ENCODE assay signal across 10 mouse cellular contexts in the genomic region with DNA sequence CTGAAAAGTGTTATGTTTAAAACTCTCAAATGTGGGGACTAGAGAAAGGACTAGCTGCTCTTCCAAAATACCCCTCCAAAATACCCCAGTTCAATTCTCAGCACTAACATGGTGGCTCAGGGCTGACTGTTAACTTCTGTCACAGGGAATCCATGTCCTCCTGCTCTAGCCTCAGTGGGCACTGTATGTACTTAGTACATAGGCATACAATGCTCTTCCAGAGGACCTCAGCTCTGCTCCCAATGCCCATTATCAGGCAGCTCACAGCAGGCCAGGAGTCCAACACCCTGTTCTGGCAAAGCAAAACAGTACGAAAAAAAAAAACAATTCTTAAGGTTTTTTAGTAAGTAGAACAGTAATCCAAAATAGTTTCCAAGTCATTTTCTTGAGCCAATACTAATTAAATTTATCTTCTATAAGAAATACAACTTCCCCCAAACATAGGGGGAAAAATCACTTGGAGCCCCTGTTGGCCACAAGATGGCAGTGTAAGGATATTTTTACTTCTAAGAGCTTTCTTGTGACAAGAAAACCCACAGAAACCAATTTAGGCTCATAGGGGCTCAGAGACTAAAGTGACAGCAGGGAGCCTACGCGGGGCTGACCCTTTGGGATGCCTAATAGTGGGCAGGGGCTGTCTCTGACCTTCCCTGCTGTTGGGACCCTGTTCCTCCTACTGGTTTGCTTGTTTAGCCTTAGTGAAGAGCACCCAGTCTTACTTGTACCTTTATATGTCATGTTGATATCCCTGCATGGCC. TPM values are rescaled to one million over a fixed set of nuclear protein-coding genes. Genes with fewer than 3 reads are reported as not detected.
DNase-seq lines count a peak whose midpoint lies in the region; ATAC-seq and TF ChIP-seq lines count a peak whose summit lies in the region.
"Had no signal": no experiment of that assay in that cellular context is flagged by ENCODE, and none has a peak within 500 bp of the region (broad histone marks: within the 10 kb centered on the region; RNA-seq: fewer than 3 reads in every experiment).

No protein-coding gene starts in this region.

- 7% methylated on average over 3 of the region's 3 CpGs for WGBS in liver, embryonic 11.5 days
- 6% methylated on average over 3 of the region's 3 CpGs for WGBS in intestine, postnatal 0 days

- H3K9me3 ChIP-seq in liver, embryonic 11.5 days (ENCODE audit: control insufficient read depth, low read length) = no peaks in the 10 kb centered on the region
- no peaks in the 10 kb centered on the region for H3K9me3 ChIP-seq in intestine, postnatal 0 days (ENCODE audit: control insufficient read depth)
- H3K9me3 ChIP-seq: embryonic facial prominence, embryonic 12.5 days; liver, embryonic 15.5 days had no signal

- peak; percentile 14 for DNase-seq in liver
- DNase-seq in liver, embryonic 11.5 days (ENCODE audit: low spot score) = no peak
- peak; percentile 60 for DNase-seq in adipocyte (ENCODE audit: low spot score)
- peak; percentile 14 to 39 for DNase-seq in lung, adult 18-20 months
- DNase-seq in urinary bladder, postnatal 4 days (ENCODE audit: low spot score in 2 of 2) = no peak

- no peaks in the 10 kb centered on the region for H3K4me1 ChIP-seq in liver, embryonic 11.5 days (replicated peaks; ENCODE audit: control insufficient read depth, insufficient read depth, low read length)
- no peaks in the 10 kb centered on the region for H3K4me1 ChIP-seq in intestine, postnatal 0 days (replicated peaks; ENCODE audit: control insufficient read depth, insufficient read depth, low read length)
- H3K4me1 ChIP-seq: embryonic facial prominence, embryonic 12.5 days had no signal

- peak; percentile 66 for TF ChIP-seq CTCF in intestine, postnatal 0 days (IDR thresholded peaks at IDR 0.05; ENCODE audit: low read depth)

- no peak overlapping the region for H3K4me2 ChIP-seq in liver, embryonic 11.5 days
- no peak overlapping the region for H3K4me2 ChIP-seq in intestine, postnatal 0 days (replicated peaks; ENCODE audit: low read depth)
- H3K4me2 ChIP-seq: embryonic facial prominence, embryonic 12.5 days; liver, embryonic 15.5 days had no signal

- no peak for ATAC-seq in liver, embryonic 11.5 days (replicated peaks; ENCODE audit: low FRiP score)
- ATAC-seq in erythroid progenitor cell, adult 5-6 weeks (replicated peaks; ENCODE audit: low FRiP score, poor library complexity, severe bottlenecking) = peak; percentile 51; the same call in 1 of the 2 replicates
- no peak for ATAC-seq in intestine, postnatal 0 days
- peak; percentile 78 for ATAC-seq in neutrophil, adult 5-6 weeks (ENCODE audit: extremely low read depth, insufficient number of reproducible peaks, low FRiP score, poor library complexity, severe bottlenecking)

- H3K9ac ChIP-seq in liver, embryonic 11.5 days (ENCODE audit: low read depth, low read length) = no peak overlapping the region
- no peak overlapping the region for H3K9ac ChIP-seq in intestine, postnatal 0 days (ENCODE audit: low read depth, low read length)
- H3K9ac ChIP-seq: embryonic facial prominence, embryonic 12.5 days; liver, embryonic 15.5 days had no signal

- H3K36me3 ChIP-seq in liver, embryonic 11.5 days (ENCODE audit: control insufficient read depth, insufficient read depth, low read length) = no peaks in the 10 kb centered on the region
- H3K36me3 ChIP-seq in intestine, postnatal 0 days (ENCODE audit: control insufficient read depth, insufficient read depth) = no peaks in the 10 kb centered on the region
- H3K36me3 ChIP-seq: embryonic facial prominence, embryonic 12.5 days; liver, embryonic 15.5 days had no signal

- H3K27me3 ChIP-seq in liver, embryonic 11.5 days (replicated peaks; ENCODE audit: control insufficient read depth, insufficient read depth, low read length) = no peaks in the 10 kb centered on the region
- H3K27me3 ChIP-seq in intestine, postnatal 0 days (replicated peaks; ENCODE audit: control insufficient read depth, insufficient read depth, low read length) = no peaks in the 10 kb centered on the region
- H3K27me3 ChIP-seq: embryonic facial prominence, embryonic 12.5 days; liver, embryonic 15.5 days had no signal

- no peak overlapping the region for H3K27ac ChIP-seq in liver, embryonic 11.5 days (ENCODE audit: low read depth, low read length)
- no peak overlapping the region for H3K27ac ChIP-seq in intestine, postnatal 0 days (ENCODE audit: low read depth, low read length)
- H3K27ac ChIP-seq: embryonic facial prominence, embryonic 12.5 days; liver, embryonic 15.5 days had no signal

- no peak overlapping the region for H3K4me3 ChIP-seq in liver, embryonic 11.5 days (ENCODE audit: low read depth, low read length)
- H3K4me3 ChIP-seq in intestine, postnatal 0 days (ENCODE audit: low read depth, low read length) = no peak overlapping the region
- H3K4me3 ChIP-seq: embryonic facial prominence, embryonic 12.5 days; liver, embryonic 15.5 days had no signal

RNA-seq across cellular contexts. Expression of a gene that starts 7.9 kb away (rescaled TPM):
- polyA plus RNA-seq in liver, embryonic 11.5 days (2014; fragmentation: Nextera tagmentation; extraction: Ambion mirVana) = not detected in 2 replicates
- total RNA-seq in erythroid progenitor cell, adult 5-6 weeks (2015; ENCODE audit: low replicate concordance) = not detected in 2 replicates
- total RNA-seq in erythroid progenitor cell, adult 5-6 weeks (2017; ENCODE audit: low replicate concordance) = not detected in 2 replicates
- polyA plus RNA-seq in intestine, postnatal 0 days (2015; fragmentation: Nextera tagmentation; extraction: Ambion mirVana) = not detected in 2 replicates
- not detected in 2 replicates for total RNA-seq in neutrophil, adult 5-6 weeks (2017)
- polyA plus RNA-seq: embryonic facial prominence, embryonic 12.5 days; liver, embryonic 15.5 days had no signal

RNA-seq across cellular contexts. Expression of a gene that starts 8.0 kb away (rescaled TPM):
- polyA plus RNA-seq in liver, embryonic 11.5 days (2014; fragmentation: Nextera tagmentation; extraction: Ambion mirVana) = 76.7 and 77.5 TPM in 2 replicates
- 18.0 and 29.3 TPM in 2 replicates for total RNA-seq in erythroid progenitor cell, adult 5-6 weeks (2015; ENCODE audit: low replicate concordance)
- 32.5 and 63.5 TPM in 2 replicates for total RNA-seq in erythroid progenitor cell, adult 5-6 weeks (2017; ENCODE audit: low replicate concordance)
- polyA plus RNA-seq in intestine, postnatal 0 days (2015; fragmentation: Nextera tagmentation; extraction: Ambion mirVana) = 35.4 and 36.7 TPM in 2 replicates
- 79.5 and 95.5 TPM in 2 replicates for total RNA-seq in neutrophil, adult 5-6 weeks (2017)

RNA-seq across cellular contexts. Expression of a gene that starts 14.4 kb away (rescaled TPM):
- polyA plus RNA-seq in liver, embryonic 11.5 days (2014; fragmentation: Nextera tagmentation; extraction: Ambion mirVana) = 43.5 and 44.6 TPM in 2 replicates
- 13.3 and 21.4 TPM in 2 replicates for total RNA-seq in erythroid progenitor cell, adult 5-6 weeks (2015; ENCODE audit: low replicate concordance)
- 12.3 and 18.5 TPM in 2 replicates for total RNA-seq in erythroid progenitor cell, adult 5-6 weeks (2017; ENCODE audit: low replicate concordance)
- polyA plus RNA-seq in intestine, postnatal 0 days (2015; fragmentation: Nextera tagmentation; extraction: Ambion mirVana) = 30.5 and 31.0 TPM in 2 replicates
- 60.6 and 73.4 TPM in 2 replicates for total RNA-seq in neutrophil, adult 5-6 weeks (2017)

RNA-seq across cellular contexts. Expression of a gene that starts 54.8 kb away (rescaled TPM):
- not detected in 2 replicates for polyA plus RNA-seq in liver, embryonic 11.5 days (2014; fragmentation: Nextera tagmentation; extraction: Ambion mirVana)
- not detected in 2 replicates for total RNA-seq in erythroid progenitor cell, adult 5-6 weeks (2015; ENCODE audit: low replicate concordance)
- total RNA-seq in erythroid progenitor cell, adult 5-6 weeks (2017; ENCODE audit: low replicate concordance) = not detected in 2 replicates
- not detected in 2 replicates for polyA plus RNA-seq in intestine, postnatal 0 days (2015; fragmentation: Nextera tagmentation; extraction: Ambion mirVana)
- not detected in 2 replicates for total RNA-seq in neutrophil, adult 5-6 weeks (2017)
- polyA plus RNA-seq: embryonic facial prominence, embryonic 12.5 days; liver, embryonic 15.5 days had no signal

Comparison
In these comparisons a context has a peak if more than half of its experiments do, and no peak if none do; other contexts are left out.
1. DNase-seq: peak in liver (single experiment), adipocyte (single experiment) and lung, adult 18-20 months (2 of 2); none in liver, embryonic 11.5 days (single experiment) and urinary bladder, postnatal 4 days (0 of 2).
2. ATAC-seq: peak in erythroid progenitor cell, adult 5-6 weeks (single experiment) and neutrophil, adult 5-6 weeks (single experiment); none in liver, embryonic 11.5 days (single experiment) and intestine, postnatal 0 days (single experiment).